Mouse (Mus musculus) cerebellum, adult 2 months (tissue): ENCODE measurements at regions not wholly inside any gene's neighbourhood (a gene's known extent, or its start where the extent isn't known, plus 50 kb on each side); places are given as distances from the start of the nearest gene placed in this dataset.

ENCODE experiments used
- CTCF ChIP-seq: fragments of 200-500 bp; IDR thresholded peaks from 2 replicates; pipeline ENCODE4 v1.5.1; 2011; ENCODE audit warnings: low read depth, mild to moderate bottlenecking, control low read depth, low read length, moderate library complexity, borderline replicate concordance; ENCODE audit not compliant: insufficient read depth
- POLR2A ChIP-seq: fragments of 200-500 bp; IDR thresholded peaks from 2 replicates; pipeline ENCODE4 v1.6.1; 2011; ENCODE audit warnings: low read length, control low read depth, borderline replicate concordance; ENCODE audit not compliant: insufficient read depth

DNA sequence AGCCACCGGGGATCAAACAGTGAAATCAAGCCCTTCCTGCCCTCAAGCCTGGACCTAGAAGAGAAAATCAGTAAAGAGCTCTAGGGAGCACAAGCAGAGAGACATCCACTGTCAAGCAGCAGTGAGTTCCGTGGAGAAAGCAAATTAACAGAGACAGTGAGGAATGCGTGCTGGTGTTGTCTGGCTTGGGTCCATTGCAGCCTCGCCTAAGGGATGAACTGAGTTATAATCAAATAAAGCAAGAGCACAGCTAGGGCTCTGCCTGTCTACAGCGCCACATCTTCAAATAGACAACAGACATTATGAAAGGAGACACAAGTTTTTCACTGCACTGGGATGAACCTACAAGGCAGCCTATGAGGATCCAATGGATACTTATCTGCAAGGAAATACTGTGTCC, 62.3 kb upstream of the Xcl1 start:
- TF ChIP-seq POLR2A: no peak
- TF ChIP-seq CTCF: no peak
